Mouse (Mus musculus): ENCODE measurements at regions not wholly inside any gene's neighbourhood (a gene's known extent, or its start where the extent isn't known, plus 50 kb on each side); places are given as distances from the start of the nearest gene placed in this dataset.

DNA sequence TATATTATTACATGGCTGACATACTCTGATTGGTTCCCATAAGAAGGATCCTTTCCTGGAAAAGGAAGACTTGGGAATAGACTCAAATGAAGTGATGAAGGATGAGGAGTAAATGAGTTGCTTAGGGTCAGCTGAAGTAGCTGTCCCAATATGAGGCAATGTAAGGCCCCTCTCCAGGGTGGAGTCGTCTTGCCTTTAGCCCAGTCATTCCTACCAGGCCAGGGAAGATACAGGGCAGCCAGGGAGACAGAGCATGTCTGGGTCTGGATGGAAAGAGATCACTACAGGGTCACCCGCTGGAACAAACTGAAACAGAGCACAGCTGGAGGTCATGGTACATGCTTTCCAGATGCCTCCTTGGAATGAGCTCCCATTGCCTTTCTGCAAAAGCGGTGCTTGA, 364.2 kb downstream of the Osr1 start:
- DNase-seq = no peak

DNA sequence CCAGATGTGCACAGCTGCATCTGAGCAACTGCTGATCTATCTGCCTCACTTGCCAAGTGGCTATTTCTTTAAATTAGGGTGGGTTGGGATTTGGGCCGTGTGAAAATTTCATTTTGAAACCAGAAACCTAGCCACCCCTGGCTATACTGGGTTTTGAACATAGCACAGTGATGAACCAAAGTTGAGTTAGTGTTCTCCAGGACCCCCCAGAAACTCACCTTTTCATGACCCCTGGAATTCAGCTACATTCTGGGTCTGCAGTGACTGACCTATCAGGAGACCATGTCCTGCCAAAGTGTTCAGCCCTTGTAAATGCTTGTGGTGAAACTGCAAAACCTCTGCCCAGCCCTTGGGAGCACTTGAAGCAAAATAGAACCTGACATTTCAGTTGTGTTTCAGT, 371.4 kb downstream of the Osr1 start:
- DNase-seq = no peak

DNA sequence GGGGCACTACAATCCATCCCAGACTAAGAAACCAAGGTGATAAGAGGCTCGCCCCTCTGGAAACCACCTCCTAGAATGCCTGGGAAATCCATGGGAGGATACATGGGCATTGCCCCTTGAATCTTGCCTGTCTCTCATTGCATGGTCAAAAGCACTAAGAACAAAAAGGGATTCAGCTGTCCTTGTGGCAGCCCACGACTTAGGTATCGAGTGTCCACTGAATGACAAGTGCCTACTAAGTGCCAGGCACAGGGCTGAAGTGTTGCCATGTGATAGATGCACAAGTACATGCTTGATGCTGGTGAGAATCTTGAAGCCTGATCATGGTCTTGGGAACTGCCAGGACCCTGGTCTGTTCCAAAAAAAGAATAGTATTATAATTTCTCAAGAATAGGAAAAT, 371.9 kb downstream of the Osr1 start:
- no peak for DNase-seq

DNA sequence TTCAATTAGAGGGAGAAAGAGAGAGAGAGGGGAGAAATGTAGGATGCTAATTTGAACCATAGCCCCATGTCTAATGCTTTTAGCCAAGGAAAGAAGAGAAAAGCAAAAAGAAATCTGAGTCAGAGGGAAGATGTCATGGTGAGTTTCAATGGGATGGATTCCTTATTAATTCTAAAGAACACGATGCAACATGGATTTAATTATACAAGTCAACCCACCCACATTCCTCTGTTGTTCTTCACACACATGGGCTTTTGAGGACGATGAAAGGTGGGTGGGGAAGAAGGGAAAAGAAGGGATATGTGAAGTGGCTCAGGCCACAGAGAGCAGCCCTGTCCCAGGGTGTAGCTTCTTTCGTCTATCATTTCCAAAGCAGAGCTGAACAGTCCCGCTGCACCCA, 378.9 kb downstream of the Osr1 start:
- no peak for DNase-seq

DNA sequence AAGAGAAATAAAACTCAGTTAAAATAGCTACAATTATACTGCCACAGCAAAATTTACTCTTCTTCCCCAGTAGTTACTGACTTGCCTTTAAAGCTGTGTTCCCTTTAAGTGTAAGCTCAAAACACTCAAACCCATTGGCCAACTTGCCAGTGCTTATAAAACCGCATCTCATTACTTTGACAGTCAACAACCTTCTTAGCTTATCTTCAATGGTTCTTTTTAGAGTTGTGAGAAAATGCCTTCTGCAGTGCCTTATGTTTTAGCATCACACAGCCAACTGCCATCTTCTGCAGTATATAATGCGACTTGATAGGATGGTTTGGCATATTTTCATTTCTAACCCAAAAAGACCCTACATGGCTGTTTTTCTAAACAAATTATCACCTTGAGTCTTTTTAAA, 382.5 kb downstream of the Osr1 start:
- DNase-seq = no peak

DNA sequence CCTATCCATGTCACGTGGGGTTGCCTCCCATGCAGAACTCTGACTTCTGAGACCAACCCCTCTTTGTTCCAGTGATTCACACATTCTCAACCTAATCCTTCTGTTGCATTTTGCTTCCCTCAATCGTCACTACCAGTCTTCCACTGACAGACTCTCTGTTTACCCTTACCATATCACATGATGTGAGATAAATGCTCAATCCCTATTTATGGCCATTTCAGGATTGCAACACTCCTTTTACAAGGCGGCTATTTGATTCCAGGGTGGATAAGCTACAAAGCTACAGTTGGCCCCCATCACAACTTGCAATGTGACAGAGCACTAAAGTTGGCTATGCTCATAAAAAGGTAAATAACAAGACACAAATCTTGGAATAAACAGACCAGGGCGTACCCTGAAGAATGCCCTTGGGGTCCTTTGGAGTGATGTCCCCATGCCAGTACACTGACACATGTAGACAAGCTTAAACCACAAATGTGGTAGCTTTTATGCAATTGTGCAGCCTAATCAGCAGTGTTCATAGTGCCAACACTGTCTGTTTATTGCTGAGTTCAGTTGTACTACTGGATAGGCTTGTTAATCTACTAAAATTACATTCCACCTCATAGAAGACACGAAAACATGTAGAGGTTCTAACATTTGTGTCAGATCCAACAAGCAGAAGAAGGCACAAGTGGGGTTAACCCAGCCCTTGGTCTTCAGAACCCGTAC, 384.4 kb downstream of the Osr1 start:
- no peak for DNase-seq

DNA sequence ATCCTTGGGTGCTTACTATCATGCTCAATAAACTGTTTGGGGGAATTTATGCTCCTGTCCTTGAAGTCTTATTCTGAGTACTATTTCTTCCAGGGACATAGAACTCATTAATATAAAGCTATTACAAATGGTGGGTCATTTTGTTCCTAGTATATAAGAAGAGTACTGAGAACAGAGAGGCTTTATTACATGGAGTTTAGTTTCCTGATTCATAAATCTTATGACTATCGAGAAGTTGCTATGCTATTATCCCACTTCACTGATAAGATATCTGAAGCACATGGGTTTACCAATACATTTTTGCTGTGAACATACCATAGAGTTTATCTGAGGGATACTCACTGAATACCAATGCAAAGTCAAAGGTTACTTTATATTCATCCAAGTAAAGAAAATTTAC, 399.5 kb downstream of the Osr1 start:
- DNase-seq = no peak

DNA sequence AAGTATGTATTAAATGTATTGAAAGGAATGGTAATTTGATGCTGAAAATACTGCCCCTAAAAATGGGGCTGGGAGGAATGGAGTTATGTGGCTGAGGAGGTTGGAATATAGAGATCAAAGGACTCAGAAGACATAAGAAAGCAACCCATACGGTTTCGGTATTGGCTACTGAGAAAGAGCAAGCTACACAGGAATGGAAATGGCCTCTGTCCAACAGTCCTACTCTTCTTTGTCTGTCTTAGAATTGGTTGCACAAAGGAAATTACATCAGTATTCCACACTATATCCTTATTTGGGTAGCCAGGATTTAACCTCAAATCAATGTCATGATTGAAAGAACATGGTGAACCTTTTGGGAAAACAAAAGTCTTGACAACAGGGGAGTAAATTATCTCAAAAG, 399.0 kb upstream of the Nt5c1b start:
- no peak for DNase-seq

DNA sequence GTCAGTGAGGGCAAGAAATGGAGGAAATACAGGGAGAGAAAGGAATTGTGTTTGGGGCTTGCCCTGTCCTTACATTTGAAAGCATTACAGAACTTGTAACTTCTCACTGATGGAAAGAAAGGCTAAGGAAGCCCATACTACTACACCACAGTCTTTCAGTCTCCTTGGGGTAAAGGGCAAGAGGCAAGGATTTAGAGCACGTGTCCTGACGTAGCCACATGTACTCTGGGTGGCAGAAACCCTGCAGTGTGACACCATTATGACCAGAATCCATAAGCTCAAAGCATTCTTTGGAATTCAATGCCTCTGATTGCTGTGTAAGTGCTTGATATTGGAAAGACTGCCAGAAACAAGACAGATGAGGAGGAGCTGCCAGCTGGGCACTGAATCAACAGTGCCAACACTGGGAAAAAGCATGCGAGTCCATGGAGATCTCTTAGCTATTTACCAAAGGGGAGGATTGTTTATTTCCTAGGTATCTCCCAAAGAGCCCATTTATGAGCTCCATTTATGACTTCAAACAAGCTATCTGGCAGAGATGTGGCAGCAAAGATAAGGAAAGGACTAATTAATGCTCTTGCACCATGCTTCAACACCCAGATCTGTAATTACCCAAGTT, 391.2 kb upstream of the Nt5c1b start:
- no peak for DNase-seq

DNA sequence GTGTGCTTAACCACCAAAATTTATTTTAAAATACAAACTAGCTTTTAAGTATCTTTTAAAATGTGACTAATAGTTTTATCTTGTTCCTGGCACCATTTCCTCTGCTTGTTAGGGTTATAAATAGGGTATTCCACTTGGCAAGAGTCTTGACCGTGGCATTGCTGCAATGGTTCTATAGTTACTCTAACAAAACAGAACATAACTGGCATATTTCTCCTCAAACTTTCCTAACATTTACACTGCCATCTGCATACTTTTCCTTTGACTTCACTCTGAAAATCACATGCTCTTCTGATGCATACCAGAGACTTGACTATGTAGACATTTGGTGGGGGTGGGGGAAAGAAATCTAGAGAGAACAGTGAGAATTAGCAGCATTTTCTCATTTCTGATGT, 390.7 kb upstream of the Nt5c1b start:
- DNase-seq = no peak

DNA sequence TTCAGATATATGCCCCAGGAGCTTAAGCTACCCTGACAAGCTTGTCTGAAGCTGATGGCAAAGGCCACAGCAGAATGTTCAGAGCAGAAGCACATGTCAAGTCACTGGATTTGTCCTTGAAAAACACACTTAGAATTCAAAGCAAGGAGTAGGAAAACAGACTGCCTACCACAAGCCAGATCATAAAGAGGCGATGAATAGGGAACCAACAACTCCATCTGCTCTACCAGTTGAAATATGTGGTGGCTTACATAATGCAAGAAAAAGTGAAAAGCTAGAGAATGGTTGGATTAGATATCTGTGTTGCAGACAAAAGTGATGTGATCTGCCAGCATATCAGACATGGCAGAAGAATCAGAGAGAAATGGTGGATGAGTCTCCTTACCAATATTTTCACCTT, 378.5 kb upstream of the Nt5c1b start:
- DNase-seq = no peak

DNA sequence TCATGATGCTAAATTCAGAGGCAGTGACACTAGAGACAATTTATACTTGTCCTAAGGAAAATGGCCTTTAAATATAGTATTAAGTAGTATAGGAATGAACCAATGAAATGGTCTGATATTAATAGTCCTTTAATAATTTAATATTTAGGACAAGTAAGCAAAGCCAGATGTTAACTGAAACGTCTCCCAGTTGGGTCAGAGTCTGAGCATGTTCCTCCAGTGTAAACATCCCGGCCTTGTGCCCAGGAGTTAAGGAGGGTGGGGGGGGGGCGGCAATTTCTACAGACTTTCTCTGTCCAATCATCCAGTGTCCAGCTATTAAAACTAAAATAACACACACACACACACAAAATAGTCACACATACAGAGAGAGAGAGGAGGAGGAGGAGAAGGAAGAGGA, 374.1 kb upstream of the Nt5c1b start:
- DNase-seq = no peak

DNA sequence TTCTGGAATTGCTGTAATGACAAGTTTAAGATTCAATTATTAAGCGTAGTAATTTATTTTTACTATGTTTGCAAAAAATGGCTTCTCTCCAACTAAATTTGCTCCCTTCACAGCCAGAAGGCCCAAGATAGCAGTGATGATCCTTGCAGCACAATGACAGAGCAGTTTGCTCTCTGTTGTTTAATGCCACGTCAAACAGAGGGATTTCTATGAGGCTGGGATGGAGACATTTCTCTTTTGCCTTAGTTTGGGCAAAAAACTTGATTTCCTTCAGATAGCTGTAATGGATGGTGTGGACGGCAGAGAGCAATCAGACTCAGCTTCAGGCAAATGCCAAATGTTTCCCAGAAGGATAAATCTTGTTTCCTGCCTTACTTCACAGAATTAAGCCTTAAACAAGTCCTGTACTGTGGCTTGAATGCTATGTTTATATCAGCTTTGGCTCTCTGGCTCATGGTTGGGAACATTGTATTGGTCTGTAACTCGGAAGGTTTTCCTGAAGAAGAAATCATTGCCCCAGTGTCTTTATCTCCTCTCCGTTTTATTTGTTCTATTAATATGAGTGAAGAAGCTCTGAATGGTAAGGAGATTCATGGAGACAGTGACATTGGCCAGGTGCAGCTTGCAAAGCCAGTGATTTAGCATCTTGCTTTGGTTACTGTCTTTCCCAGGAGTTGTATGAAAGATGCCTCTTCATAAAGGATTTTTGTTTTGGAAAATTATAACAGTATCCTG, 373.2 kb upstream of the Nt5c1b start:
- DNase-seq = no peak

DNA sequence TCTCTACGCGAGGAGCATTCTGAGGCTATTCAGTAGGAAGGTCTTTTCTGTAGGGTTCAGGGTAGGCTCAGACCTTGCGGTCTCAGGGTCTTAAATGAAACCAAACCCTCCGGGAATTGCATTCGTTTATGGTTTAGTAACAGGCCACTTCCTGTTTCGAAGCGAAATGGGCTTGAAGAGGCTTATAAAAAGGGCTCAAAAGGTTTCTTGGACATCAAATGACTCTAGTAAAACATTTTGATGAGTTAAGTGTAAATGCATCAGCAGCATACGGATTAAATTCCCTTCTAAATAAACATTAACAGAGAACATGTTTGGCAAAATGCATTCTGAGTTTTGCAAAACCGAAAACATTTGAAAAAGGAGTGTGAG, 372.6 kb upstream of the Nt5c1b start:
- DNase-seq = no peak

DNA sequence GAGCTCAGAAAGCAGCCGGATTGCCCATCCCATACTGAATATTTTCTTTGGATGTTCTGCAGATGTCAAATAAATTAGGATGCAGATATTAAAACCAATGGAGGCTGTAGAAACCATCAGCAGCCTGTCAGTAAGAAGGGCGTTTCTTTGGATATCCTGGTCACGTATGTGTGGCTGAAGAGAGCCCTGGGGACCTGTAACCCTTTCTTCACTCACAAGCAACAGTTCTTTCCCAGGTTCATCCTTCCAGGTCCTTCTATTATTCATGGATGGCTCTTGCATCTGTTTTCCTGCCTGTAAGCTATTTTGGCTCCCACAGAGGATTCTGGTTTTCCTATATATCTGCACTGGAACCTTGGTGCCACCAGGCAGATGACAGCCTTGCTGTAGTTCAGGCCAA, 372.2 kb upstream of the Nt5c1b start:
- no peak for DNase-seq

DNA sequence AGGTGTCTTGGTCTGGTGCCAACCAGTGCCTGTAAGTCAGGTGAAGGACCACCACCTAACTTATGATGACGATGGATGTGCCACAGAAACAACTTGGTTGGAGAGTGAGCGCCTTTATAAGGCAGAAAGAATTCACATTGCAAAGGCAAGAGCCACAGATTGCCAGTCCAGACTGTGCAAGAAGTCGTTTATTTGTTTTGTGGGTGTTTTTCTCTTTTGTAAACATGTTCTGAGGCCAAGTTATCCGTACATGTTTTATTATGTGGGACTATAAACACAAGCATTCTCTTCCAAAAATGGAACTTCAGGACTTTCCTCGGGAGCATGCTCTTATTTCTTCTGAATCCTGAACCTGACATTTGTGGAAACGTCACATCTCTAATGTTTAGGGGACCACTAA, 369.8 kb upstream of the Nt5c1b start:
- no peak for DNase-seq

DNA sequence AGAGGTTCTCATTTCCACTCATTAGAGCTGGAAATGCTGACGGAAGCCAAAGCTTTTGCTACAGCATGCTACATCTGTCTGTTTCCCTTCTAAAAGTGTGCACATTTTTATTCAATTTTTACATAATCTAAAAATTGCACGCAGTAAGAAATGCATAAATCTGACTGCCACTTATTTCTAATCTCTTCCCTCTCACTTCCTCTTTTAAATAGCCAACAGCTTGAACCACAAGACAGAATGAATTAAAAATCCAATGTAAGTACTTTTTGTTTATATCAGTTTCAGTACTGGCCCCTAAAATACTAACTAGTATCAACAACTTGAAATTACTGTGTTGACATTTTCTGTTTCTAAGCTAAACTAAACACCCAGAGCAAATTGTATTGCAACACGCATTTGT, 361.3 kb upstream of the Nt5c1b start:
- no peak for DNase-seq

DNA sequence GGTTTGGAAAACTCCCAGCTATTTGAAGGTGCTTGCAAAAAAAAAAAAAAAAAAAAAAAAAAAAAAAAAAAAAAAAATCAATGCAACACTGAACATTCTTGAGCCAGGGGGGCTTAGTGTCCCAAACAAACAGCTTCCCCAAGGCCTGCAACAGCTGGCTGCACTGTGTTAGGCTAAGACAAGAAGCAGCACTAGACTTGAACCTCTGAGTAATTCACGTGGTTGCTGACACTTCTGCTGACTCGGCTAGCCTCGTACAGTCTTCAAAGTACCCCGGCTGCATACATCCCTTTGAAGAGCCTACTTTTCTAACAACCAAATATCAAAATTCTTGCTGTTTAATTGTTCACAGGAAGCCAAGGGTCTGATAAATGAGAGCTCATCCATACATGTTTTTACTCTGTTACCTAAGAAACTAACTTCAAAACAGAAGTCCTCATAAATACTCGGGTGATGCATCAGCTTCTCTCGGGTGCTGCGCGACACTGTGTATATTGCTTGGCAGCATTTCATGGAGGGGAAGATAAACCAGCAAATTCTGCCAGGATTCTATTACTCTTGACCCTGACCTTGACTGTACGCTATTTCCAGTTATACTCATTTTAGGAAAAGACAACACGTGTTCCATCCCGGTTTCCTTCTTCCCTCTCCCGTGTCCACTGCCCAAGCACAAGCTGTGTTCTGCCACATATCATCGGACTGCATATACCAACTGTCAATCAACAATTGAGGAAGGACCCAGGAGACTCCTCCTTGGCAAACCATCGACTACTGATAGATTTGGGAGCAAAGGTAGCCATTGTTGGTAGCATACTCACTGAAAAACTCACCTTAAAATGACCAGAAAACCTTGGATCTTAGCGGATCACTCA, 352.8 kb upstream of the Nt5c1b start:
- no peak for DNase-seq

DNA sequence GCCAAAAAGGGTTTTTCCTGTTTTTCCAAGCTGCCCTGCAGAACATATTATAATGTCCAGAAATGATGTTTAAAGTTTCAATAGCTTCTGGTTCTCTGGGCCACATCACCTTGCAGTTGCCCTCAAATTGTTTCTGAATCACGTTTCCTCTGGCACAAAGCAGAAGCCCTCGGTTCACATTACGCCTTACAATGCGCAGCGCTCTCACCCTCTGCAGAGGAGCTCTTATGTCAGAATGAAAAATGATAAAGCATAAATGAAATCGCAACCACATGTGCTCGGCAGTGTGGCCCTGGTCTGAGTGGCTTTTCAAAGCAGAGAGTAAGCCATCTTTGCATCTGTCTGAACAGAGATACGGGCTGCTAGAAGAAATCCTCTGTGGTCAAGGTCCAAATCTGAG, 334.3 kb upstream of the Nt5c1b start:
- no peak for DNase-seq

DNA sequence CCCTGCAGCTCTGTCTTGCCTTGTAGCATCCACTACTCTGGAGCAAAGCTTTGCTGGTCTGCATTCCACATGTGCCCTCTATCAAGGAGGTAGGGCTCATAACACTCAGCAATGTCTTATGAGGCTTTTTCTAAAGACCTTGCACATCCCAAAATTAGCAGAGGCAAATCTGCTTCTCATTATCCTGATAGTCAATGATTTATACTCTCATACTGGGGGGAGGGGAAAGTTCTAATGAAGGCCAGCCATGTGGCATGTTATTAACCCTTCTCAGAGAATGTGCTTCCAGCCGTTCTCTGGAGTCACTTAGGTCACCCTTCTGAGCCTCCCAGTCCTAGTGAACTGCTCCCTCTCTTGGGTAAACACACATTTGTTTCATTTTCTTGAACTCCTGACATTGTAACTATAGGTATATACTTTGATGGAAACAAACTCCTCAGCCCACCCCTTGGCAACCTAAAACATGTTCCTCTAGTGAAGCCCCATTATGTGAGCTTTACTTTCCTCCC, 307.7 kb upstream of the Nt5c1b start:
- DNase-seq = no peak

DNA sequence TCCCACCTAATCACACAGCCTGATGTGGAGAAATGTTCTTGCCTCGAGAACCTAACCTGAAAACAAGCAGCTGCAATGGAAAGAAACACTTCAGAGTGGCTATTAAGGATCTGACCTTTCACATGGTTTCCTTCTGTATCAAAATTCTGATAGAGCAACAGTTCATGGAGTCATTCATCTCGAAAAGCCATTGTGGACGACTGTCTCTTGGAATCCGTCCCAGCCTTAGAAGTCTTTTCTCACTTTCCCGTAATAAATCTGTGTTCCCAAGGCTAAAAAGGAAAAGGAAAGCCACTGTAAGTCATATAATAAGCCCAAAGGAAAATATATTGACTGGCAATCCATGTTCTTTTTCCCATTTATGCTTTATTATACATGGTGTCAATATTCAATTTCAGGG, 291.4 kb upstream of the Nt5c1b start:
- DNase-seq = no peak

DNA sequence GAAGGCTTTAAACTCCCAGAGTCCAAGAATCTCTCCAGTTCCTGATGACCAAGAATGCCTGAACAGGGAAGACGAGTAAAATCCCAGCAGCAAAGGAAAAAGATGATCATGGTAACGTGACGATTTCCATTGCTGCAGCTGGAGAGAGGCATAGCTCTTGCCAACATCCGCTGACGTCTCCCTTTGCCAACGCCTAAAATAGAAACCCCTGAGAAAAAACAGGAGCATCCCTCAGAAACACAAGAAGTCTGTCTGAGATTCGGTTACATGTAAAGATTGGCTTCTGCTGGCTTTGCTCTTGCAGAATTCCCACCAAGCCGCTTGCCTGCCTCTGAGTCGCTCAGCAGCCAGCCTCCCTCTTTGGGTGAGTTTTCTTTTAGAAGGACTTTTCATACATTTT, 290.3 kb upstream of the Nt5c1b start:
- no peak for DNase-seq

DNA sequence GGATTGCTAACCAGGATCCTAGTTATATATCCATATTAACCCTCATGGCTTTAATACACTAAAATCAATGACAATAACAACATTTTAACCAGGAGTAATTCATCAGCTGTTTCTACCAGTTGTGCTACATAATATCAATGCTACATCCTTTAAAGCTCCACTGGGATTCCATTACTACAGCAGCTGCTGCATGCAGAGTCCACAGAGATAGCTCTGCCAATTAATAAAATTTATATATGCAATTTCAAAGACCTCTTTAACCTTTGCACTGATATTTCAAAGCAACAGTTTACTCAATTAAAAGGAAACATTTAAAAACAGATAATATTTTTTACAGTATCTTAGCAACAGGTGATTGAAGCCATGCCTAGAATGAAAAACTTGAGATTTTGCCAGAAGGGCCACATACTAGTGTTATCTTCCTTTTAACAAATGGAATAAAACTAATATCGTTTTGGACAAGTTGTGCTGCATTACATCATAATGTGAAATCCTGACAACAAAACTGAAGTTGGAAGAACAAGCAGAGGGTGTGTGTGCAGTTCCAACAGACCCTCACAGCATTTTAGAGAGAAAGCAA, 256.8 kb upstream of the Nt5c1b start:
- DNase-seq = no peak
